Mouse (Mus musculus) bone marrow macrophage, adult 2 months (primary cell): ENCODE data around the gene Ror1. TPM values are rescaled to one million over a fixed set of nuclear protein-coding genes. Genes with fewer than 3 reads are reported as not detected.

Experiments used
- H3K27ac ChIP-seq: 2 replicates; pipeline ENCODE4 v1.5.1; 2012; ENCODE audit warnings: low read depth, low read length; ENCODE audit not compliant: insufficient read depth
- H3K4me1 ChIP-seq: 2 replicates; pipeline ENCODE4 v1.6.1; 2012; ENCODE audit warnings: low read length; ENCODE audit not compliant: control insufficient read depth, insufficient read depth
- H3K4me3 ChIP-seq: 2 replicates; pipeline ENCODE4 v1.5.1; 2012; ENCODE audit warnings: mild to moderate bottlenecking, low read length, moderate library complexity; ENCODE audit not compliant: insufficient read depth
- CTCF ChIP-seq: IDR thresholded peaks from 2 replicates; pipeline ENCODE4 v1.5.1; 2012; ENCODE audit warnings: low read depth, mild to moderate bottlenecking, low read length, moderate library complexity
- POLR2A ChIP-seq: IDR thresholded peaks from 2 replicates; pipeline ENCODE4 v1.6.1; 2012; ENCODE audit warnings: mild to moderate bottlenecking, low read depth, low read length, borderline replicate concordance
- polyA plus RNA-seq: library from polyadenylated mRNA; stranded (reverse); fragments of >200 nt; gene quantifications from 2 replicates; pipeline ENCODE4 v1.2.4, GENCODE M21; 2012; ENCODE audit not compliant: missing spikeins, insufficient read depth, insufficient read length

Ror1 gene
- polyA plus RNA-seq, 1 experiment = not detected

DNA sequence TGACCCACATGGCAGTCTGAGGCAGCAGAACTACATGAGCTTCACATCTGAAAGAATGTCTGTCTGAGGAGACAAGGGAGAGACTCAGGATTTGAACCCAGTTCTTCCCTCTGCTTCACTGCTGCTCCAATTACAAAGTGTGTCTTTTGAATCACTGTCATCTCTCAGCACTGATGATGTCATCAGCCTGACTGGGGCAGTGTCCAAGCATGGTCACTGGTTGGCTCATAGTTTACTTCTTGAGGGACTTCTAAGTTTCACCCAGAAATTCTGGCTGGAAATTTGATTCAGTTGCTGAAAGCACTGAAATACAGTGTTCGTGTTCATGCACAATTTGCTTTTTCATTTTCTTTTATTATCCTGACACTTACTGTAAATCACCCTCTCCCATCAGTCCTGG lies 219.5 kb downstream of the Ror1 start:
- H3K27ac ChIP-seq = no peak overlapping the region

DNA sequence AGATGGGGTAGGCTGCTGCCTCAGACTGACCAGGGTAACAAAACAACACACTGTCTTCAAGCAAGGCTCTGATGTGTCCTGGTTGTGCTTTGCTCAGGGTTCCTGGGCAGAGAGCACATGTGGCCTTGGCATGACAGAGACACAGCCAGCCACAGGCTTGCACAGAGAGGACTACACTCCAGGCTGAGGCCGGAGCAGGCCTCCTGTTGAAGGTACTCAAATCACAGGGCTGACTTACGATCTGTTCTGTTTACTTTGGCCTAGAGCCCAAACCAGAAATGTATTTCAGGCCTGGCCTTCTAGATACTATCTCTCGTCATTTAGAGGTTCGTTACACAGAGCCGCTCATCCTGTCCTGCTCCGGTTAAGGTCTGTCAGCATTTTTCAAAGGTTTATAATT lies 226.2 kb downstream of the Ror1 start:
- H3K4me3 ChIP-seq = no peak overlapping the region
- TF ChIP-seq POLR2A (no peak), CTCF (no peak)
- H3K4me1 ChIP-seq = no peaks in the 10 kb centered on the region
- no peak overlapping the region for H3K27ac ChIP-seq

More for the DNA sequence above, 219.5 kb downstream of the Ror1 start:
- Histone ChIP-seq H3K4me1 (no peaks in the 10 kb centered on the region), H3K4me3 (no peak overlapping the region)
- TF ChIP-seq CTCF = no peak
- no peak for TF ChIP-seq POLR2A

DNA sequence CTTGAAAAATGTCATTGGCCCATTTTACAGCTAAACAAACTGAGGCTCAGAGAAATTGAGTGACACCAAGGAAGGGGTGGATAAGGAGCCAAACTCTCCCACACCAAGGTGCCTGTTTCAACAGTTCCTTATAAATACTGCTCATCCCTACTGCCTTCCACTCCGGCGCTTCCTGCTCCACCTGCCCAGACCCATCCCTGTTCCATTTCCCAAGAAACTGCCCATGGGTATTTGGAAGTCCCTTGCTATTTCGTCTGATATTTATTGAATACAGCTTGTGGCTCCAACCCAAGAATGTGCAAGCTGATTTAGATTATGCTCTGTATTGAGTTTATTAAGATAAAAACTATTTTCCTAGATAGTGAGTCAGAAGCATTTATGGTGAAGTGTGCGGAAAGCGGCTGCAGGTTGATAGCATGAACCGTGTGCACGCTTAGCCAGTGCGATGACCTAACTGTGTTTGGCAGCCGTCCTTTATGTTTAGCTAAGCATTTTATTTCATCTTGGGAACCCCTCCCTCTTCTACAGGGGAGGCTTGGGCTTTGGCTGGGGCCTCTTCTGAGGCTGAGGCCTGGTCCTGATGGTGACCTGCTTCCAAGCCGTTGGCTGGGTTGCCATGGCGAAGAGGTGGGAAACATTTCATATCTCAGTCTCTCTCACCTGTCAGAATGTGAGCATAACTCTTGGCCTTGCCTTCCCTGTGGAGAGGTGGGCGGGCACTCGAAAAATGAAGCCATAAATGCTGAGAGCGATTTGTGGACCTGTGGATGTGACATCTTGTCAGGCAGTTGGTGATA lies 229.3 kb downstream of the Ror1 start:
- H3K27ac ChIP-seq = no peak overlapping the region
- H3K4me1 ChIP-seq = no peaks in the 10 kb centered on the region
- H3K4me3 ChIP-seq = no peak overlapping the region
- TF ChIP-seq POLR2A (no peak), CTCF (no peak)

DNA sequence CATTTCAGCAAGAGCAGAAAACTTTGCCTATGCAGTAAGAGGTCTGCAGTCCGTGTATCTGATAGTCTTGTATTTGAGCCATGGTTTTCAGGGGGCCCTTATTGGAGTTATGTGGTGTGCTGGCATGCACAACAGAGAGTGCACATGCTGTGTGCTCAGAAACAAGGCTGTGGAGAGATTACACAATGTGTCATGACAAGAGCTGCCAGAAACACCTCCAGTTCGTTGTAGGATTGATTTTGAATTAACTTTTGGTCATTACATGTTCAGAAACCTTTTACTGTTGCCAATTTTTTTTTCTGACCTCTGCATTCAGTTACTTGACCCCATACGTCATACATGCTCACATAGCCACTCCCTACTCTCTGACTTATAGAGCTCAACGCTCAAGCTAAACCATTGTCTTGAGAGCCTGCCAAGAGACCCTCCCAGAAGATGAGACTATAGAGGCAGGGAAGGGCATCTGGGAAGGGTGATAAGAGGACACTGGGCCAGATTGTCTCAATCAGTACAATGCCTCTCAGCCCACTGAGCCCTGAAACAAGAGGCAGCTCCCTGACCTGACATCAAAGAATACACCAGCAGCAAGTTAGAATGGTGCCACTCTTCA lies 232.9 kb downstream of the Ror1 start:
- TF ChIP-seq POLR2A (no peak), CTCF (no peak)
- H3K4me3 ChIP-seq = no peak overlapping the region
- H3K4me1 ChIP-seq = no peaks in the 10 kb centered on the region
- no peak overlapping the region for H3K27ac ChIP-seq

DNA sequence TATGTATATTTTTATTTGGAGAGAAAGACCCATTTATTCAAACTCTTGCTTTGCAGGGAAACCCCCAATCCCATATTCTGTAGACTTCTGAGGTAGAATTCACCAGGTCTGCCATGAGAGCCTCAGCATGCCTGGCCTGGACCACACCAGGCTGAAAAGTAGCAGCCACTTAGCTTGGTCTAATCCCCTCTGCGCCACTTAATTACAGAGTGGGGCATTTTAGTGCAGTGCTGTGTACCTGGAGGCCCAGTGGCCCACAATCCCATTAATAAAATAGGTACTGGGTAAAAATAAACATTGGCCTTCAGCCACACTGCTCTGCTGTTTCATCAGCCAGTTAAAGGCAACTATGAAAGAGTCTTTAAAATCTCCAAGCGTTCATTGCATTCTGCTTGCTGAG lies 239.6 kb downstream of the Ror1 start:
- TF ChIP-seq POLR2A = no peak
- TF ChIP-seq CTCF = no peak
- Histone ChIP-seq H3K4me3 (no peak overlapping the region), H3K4me1 (no peaks in the 10 kb centered on the region), H3K27ac (no peak overlapping the region)

DNA sequence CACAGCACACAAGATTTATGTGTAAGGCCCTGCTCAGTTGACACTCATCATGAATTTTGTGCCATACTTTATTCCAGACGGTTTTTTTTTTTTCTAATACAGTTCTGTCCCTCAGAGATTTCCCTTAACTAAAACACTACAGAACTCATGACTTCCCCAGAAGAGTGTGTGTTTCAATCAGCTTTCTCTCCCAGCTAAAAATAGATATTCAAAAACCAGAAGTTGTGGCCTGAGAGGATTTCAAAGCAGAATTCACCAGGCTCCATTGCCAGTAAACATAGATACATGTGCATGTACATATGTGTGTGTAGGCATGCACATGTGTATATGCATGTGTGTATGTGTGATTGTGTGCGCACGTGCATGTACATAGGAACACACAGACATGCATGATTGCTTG lies 252.2 kb downstream of the Ror1 start:
- H3K4me3 ChIP-seq = no peak overlapping the region
- H3K27ac ChIP-seq = peak overlapping the region; percentile 31; the same call in 1 of the 2 replicates
- TF ChIP-seq POLR2A (no peak), CTCF (no peak)
- peaks cover 11% of the 10 kb centered on the region for H3K4me1 ChIP-seq

DNA sequence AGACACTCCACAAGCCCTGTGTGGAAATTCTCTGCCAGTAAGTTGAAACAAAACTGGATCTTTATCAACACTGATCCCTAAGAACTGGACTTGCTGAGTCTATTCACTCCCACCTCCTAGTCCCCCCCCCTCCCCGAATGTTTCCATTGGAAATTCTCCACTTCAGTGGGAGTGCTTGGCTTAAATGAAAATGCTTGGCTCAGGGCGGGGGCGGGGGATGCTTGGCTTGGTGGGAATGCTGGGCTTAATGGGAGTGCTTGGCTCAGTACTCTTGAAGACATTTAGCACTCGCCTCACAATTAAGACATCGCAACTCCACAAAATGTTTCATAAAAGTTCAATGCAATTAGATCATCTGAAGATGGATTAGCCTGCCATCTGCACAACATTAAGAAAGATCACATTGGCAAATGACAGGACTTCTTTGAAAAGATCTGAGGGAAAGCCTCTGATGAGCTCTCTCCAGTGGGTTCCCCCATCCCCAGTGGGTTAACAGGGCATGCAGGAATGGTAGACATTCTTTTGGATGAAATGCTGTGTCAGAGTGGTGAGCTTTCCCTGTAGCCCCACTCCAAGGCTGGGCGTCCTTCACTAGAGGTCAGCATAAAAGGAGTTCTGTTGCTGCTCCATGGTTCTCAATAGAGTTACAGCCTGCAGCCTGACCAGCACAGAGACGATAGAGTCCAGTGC lies 254.7 kb downstream of the Ror1 start:
- no peak overlapping the region for H3K27ac ChIP-seq
- no peak overlapping the region for H3K4me3 ChIP-seq
- peaks cover 11% of the 10 kb centered on the region for H3K4me1 ChIP-seq
- TF ChIP-seq POLR2A = no peak
- TF ChIP-seq CTCF = no peak

DNA sequence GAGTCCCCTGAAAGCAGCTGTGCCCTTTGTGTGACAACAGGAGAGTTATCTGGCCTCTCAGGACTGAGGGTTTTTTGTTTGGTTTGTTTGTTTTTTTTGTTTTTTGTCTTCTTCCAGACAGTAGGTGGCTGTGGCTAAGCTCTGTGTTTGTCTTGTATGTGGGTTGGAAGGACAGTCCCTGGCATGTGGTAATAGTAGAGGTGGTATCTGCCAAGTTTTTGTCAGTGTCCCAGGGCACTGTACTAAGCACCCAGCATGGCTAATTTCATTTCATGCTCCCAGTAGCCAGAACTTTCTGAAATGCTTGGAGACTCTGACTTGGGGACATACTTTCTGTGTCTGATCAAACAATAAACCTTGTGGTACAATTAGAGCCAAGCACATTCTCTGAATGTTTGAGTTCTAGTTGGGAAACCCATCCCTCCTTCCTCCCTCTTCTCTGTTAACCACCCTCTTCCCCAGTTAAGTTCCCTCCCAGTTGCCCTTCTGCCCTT lies 256.3 kb downstream of the Ror1 start:
- peaks cover 11% of the 10 kb centered on the region for H3K4me1 ChIP-seq
- H3K4me3 ChIP-seq = no peak overlapping the region
- no peak overlapping the region for H3K27ac ChIP-seq
- TF ChIP-seq CTCF = no peak
- TF ChIP-seq POLR2A = no peak

DNA sequence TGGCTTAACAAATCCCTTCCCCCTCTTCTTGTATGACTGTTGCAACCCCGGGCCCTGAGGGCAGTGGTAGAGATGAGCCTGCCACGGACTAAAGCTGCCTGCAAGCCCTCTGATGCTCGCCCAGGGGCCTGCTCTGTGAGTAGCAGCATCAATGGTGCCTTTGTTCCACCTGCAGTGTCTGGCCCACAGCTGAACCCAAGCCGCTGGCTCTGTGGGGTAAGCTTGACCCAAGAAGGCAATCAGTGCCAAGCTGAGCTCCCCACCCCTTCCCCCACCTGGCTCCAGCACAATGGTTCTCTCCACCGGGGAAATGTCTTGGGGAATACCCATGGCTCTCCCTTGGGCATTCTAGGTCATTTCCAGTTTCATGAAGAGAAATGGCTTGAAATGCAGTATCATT lies 260.0 kb downstream of the Ror1 start:
- TF ChIP-seq POLR2A = no peak
- no peak for TF ChIP-seq CTCF
- no peak overlapping the region for H3K4me3 ChIP-seq
- H3K27ac ChIP-seq = no peak overlapping the region
- H3K4me1 ChIP-seq = no peaks in the 10 kb centered on the region

DNA sequence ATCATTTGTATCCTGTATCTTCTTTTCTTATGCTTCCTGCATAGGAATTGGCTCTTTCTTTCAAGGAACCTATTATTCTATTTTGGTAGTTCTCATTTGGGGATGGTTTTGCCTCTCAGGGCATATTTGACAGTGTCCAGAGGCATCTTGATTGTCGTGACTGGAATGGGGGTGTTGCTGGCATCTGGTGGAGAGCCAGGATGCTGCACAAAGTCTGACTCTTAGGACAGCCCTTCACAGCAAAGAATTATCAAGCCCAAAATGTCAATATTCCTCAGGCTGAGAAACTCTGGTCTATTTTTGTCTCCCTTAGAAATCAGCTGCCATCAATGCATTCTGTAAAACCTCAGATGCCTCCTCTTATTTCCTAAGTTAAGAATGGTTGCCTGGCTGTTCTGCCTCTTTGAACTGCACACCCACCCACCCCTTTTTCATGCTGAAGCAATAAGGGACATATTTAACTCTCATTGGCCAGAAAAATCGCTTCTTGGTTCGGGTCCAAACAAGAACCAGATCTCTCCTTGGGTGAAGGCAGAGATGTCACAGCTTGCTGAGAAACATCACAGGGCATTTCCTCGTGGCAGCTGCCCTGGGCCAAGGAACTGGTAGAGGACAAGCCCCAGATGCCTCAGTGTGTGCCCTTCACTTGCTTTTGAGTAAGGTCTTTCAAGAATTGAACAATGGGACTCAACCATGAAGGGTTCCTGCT lies 262.4 kb downstream of the Ror1 start:
- TF ChIP-seq CTCF (no peak), POLR2A (no peak)
- no peak overlapping the region for H3K4me3 ChIP-seq
- H3K4me1 ChIP-seq = no peaks in the 10 kb centered on the region
- H3K27ac ChIP-seq = no peak overlapping the region
